Mouse (Mus musculus) embryo, embryonic 11.5 days (tissue): ENCODE results near the gene Cry2.

ENCODE experiments used
- DNase-seq: peaks from one replicate; pipeline ENCODE4 v3.0.0-alpha.2; 2012; ENCODE audit warnings: low read depth, low spot score

Gene Cry2

GRCm38 (mm10) chr2:92445890-92446289 is 12.0 kb upstream of the Cry2 start:
- no peak for DNase-seq

GRCm38 (mm10) chr2:92444376-92444775 is 10.5 kb upstream of the Cry2 start:
- no peak for DNase-seq

GRCm38 (mm10) chr2:92443313-92443712 is 9.5 kb upstream of the Cry2 start:
- no peak for DNase-seq

- no peak for DNase-seq
Observed at GRCm38 (mm10) chr2:92442419-92443001, 8.7 kb upstream of the Cry2 start.

- DNase-seq: no peak
Observed at GRCm38 (mm10) chr2:92440432-92440831, 6.6 kb upstream of the Cry2 start.

GRCm38 (mm10) chr2:92438567-92438966 is 4.7 kb upstream of the Cry2 start:
- no peak for DNase-seq

GRCm38 (mm10) chr2:92437875-92438274 is 4.0 kb upstream of the Cry2 start:
- peak; percentile 77 for DNase-seq

GRCm38 (mm10) chr2:92437366-92437765 is 3.5 kb upstream of the Cry2 start:
- DNase-seq: no peak

- no peak for DNase-seq
Observed at GRCm38 (mm10) chr2:92435023-92435422, 1.2 kb upstream of the Cry2 start.

GRCm38 (mm10) chr2:92434375-92434745 is 517 bp upstream of the Cry2 start:
- no peak for DNase-seq

GRCm38 (mm10) chr2:92432299-92433295 is 1.2 kb downstream of the Cry2 start:
- DNase-seq: no peak

GRCm38 (mm10) chr2:92431611-92432179 is 2.1 kb downstream of the Cry2 start:
- no peak for DNase-seq

- no peak for DNase-seq
Observed at GRCm38 (mm10) chr2:92430723-92431541, 2.9 kb downstream of the Cry2 start.

- no peak for DNase-seq
Observed at GRCm38 (mm10) chr2:92430089-92430488, 3.8 kb downstream of the Cry2 start.

GRCm38 (mm10) chr2:92427882-92428281 is 6.0 kb downstream of the Cry2 start:
- DNase-seq: no peak

- DNase-seq: no peak
Observed at GRCm38 (mm10) chr2:92426426-92426825, 7.4 kb downstream of the Cry2 start.

GRCm38 (mm10) chr2:92425366-92425765 is 8.5 kb downstream of the Cry2 start:
- DNase-seq: no peak

- DNase-seq: no peak
Observed at GRCm38 (mm10) chr2:92424462-92425308, 9.2 kb downstream of the Cry2 start.

- no peak for DNase-seq
Observed at GRCm38 (mm10) chr2:92423702-92424461, 10.0 kb downstream of the Cry2 start.

GRCm38 (mm10) chr2:92423156-92423555 is 10.7 kb downstream of the Cry2 start:
- no peak for DNase-seq
